Mouse (Mus musculus) layer of hippocampus, adult 18-20 months (tissue): Measurements from ENCODE around the gene Ccl24. TPM values are rescaled to one million over a fixed set of nuclear protein-coding genes. Genes with fewer than 3 reads are reported as not detected.

Source experiments
- DNase-seq, 2 experiments: peaks; one replicate each; pipeline ENCODE4 v3.0.0; 2022; ENCODE audit warnings: low spot score in 2 of 2
- total RNA-seq, 2 experiments: library from RNA; stranded (reverse); gene quantifications; 2 replicates each; pipeline ENCODE4 v1.2.3; 2021

Gene Ccl24
- total RNA-seq, 2 experiments from 2014 or later, result 0.67 TPM; not detected in 1

GRCm38 (mm10) chr5:135544865-135545797 is 27.7 kb downstream of the Ccl24 start, which contains the start of gene Hip1:
Hip1 (minus strand) TSS chr5:135545120.
- peak; percentile 100 for DNase-seq

DNA sequence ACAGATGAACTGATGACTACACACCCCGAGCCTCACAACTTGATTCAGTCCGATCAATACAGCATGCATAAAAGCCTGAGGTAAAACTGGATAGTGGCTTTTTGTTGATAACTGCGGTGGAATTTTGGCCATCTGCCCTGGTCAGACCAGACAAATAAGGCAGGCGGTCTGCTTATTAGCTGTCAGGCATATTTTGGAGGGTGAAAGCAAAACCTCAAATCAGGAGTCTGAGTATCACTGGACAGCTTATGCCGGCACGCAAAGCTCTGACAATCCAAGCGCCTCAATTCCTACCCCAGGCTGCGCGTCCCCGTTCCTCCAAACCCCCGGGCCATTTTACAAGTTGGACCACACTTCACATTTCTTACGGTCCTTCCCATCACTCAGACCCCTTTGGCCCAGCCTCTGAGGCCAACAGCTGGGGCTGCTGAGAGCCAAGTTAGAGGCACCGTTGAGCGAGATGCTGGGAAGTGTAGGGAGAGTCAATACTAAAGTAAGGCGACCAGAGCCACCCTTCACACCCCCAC is 28.8 kb downstream of the Ccl24 start:
- peak in 1 of 2 experiments; percentile 27 for DNase-seq

DNA sequence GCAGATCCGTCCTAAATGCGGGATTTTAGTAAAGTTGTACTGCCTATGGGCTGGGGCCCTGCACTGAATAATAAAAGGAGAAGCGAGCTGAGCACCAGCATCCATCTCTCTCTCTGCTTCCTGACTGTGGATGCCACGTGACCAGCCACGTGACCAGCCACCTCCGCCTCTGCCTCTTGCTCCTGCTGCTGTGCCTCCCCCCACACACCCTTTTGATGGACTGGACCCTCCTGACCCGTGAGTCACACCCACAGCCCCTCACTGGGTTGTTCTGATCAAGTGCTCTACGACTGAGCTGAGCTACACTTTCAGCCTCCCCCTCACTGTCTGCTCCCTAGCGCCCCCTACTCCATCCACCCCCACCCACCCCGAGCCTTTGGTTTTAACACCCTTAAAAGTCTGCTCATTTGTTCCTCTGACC is 35.0 kb downstream of the Ccl24 start:
- no peak for DNase-seq

GRCm38 (mm10) chr5:135537326-135537725 is 35.5 kb downstream of the Ccl24 start:
- DNase-seq, result no peak

GRCm38 (mm10) chr5:135535867-135536266 is 37.0 kb downstream of the Ccl24 start:
- DNase-seq, result no peak

DNA sequence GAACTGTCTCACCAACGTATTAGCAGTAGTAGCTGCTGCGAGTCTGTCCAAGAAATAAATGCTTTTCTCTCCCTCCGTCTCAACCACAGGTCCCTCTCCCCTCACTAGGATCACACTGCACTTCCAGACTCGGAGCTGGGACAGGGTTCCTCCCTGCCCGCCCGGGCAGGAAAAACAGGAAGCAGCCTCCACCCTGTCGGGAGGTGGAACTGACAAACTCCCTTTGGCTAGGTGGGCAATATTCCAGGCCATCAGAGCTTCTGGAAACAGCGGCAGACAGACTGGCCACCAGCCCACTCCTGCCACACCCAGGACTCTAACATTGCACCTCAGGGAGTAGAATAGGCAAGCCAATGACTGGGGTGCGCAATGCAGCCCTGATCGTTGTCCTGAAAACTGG is 39.4 kb downstream of the Ccl24 start:
- DNase-seq, result no peak

DNA sequence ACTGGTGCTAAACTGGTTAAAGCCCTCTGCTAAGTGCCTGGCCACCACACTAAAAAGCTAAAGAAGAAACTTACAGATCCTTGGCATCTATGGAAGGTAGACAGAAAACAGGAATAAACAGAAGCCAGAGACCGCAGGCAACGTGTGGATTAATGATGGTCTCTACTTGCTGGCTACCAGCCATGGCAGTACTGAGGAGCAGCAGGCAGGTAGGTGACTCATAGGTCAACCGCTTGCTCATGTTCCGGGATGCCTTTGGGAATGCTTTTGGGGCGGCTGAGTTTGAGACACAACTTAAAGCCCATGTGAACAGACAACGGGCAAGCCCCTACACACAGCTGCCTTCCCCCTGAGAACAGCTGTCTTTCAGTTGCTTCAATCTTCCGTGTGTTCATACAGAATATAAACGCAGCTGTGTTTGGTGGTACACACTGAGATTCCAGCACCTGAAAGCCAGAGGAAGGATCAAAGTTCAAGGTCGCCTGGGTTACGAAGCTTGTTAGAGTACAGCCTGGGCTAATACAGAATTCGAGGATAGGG is 41.5 kb downstream of the Ccl24 start:
- no peak for DNase-seq

- no peak for DNase-seq
Observed at GRCm38 (mm10) chr5:135529964-135530363, 42.9 kb downstream of the Ccl24 start.

- DNase-seq, result no peak
Observed at GRCm38 (mm10) chr5:135529310-135529709, 43.5 kb downstream of the Ccl24 start.

DNA sequence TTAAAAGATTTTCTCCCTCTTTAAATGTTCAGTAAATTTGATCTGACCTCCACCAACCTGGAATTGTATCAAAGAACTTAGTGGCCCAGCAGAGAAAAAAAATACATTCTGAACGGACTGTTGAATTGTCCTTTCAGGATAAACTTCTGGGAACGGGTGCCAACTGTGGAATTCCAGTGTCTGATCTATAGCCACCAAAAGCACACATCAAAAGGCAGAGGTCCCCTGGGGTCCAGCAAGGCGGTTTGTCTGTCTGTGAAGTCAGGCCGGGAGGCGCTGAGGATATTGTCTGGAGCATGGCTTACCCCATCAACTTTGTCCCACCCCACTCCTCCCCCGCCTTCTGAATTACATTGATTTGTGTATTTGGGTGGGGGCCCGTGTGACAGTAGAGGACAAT is 44.9 kb downstream of the Ccl24 start:
- no peak for DNase-seq

GRCm38 (mm10) chr5:135524660-135525560 is 47.9 kb downstream of the Ccl24 start:
- no peak for DNase-seq

DNA sequence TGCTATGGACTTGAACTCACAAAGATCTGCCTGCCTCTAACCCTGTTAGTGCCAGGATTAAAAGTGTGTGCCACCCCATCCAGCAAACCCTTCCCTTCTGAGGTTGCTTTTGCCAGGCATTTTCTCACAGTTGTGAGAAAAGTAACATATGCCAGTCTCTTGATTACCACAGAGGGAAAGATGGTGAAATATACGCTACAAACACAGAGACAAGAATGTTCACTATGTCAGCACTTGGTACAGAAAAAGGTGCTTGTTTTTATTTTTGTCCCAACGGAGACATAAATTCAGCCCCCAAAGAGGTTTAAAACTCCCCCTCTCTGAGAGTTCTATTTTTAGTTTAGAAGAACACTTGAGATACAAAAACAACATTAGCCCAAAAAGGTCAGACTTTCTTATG is 48.8 kb downstream of the Ccl24 start:
- DNase-seq, result no peak

GRCm38 (mm10) chr5:135522111-135522722 is 50.6 kb downstream of the Ccl24 start:
- DNase-seq, result no peak

Other genes with a start within 250 kb of the Ccl24 start
- gene Fkbp6, start 223.0 kb downstream of the Ccl24 start, total RNA-seq, result under 1 TPM in 1 of 2 experiments, not detected in 1; 0.72 TPM
- gene Trim50, start 219.8 kb downstream of the Ccl24 start, total RNA-seq, result not detected
- 10 to 100 TPM; 21.4 to 24.1 TPM for gene Nsun5, start 203.1 kb downstream of the Ccl24 start, total RNA-seq
- gene Pom121, start 178.5 kb downstream of the Ccl24 start, total RNA-seq, result 10 to 100 TPM; 49.7 to 51.5 TPM
- 10 to 100 TPM; 34.6 to 34.8 TPM for gene Hip1, start 27.9 kb downstream of the Ccl24 start, total RNA-seq
- gene Ccl26, start 9.5 kb downstream of the Ccl24 start, total RNA-seq, result not detected
- 10 to 100 TPM; 83.2 to 83.9 TPM for gene Rhbdd2, start 59.6 kb upstream of the Ccl24 start, total RNA-seq
- 100 to 1,000 TPM; 102 to 109 TPM for gene Por, start 97.0 kb upstream of the Ccl24 start, total RNA-seq
- gene Tmem120a, start 171.4 kb upstream of the Ccl24 start, total RNA-seq, result 10 to 100 TPM; 16.0 to 18.1 TPM
- gene Styxl1, start 205.3 kb upstream of the Ccl24 start, total RNA-seq, result not detected
- 100 to 1,000 TPM; 398 to 413 TPM for gene Mdh2, start 205.4 kb upstream of the Ccl24 start, total RNA-seq
- 10 to 100 TPM; 75.2 to 77.7 TPM for gene Srrm3, start 233.8 kb upstream of the Ccl24 start, total RNA-seq